Mouse (Mus musculus) limb, embryonic 14.5 days (tissue): ENCODE data around the gene Hs6st1. TPM values are rescaled to one million over a fixed set of nuclear protein-coding genes. Genes with fewer than 3 reads are reported as not detected.

Experiments used
- ATAC-seq: fragments of 200-750 bp; cut with Nextera tagmentation; 2 replicates; pipeline ENCODE4 v1.8.0; 2017; ENCODE audit warnings: low read depth, moderate number of reproducible peaks, moderate TSS enrichment; ENCODE audit not compliant: low FRiP score
- DNase-seq: peaks from one replicate; pipeline ENCODE4 v3.0.0-alpha.2; 2015; ENCODE audit warnings: low spot score
- H3K27ac ChIP-seq: fragments of 300-500 bp; sonication (generic); replicated peaks from 2 replicates; pipeline ENCODE4 v1.5.1; 2014; ENCODE audit warnings: low read depth, mild to moderate bottlenecking, low read length, moderate library complexity, mixed read lengths
- H3K27me3 ChIP-seq: fragments of 300-500 bp; sonication (generic); 2 replicates; pipeline ENCODE4 v1.6.1; 2014; ENCODE audit warnings: low read length, mixed read lengths; ENCODE audit not compliant: control insufficient read depth, insufficient read depth
- H3K36me3 ChIP-seq: fragments of 300-500 bp; sonication (generic); 2 replicates; pipeline ENCODE4 v1.6.1; 2014; ENCODE audit warnings: mild to moderate bottlenecking, low read length, moderate library complexity, mixed read lengths; ENCODE audit not compliant: control insufficient read depth, insufficient read depth
- H3K4me1 ChIP-seq: fragments of 300-500 bp; sonication (generic); 2 replicates; pipeline ENCODE4 v1.6.1; 2014; ENCODE audit warnings: antibody characterized with exemption, low read length, mixed read lengths; ENCODE audit not compliant: control insufficient read depth, insufficient read depth
- H3K4me2 ChIP-seq: fragments of 300-500 bp; sonication (generic); replicated peaks from 2 replicates; pipeline ENCODE4 v1.6.1; 2014; ENCODE audit warnings: low read depth, mild to moderate bottlenecking, low read length, moderate library complexity; ENCODE audit not compliant: severe bottlenecking
- H3K4me3 ChIP-seq: fragments of 300-500 bp; sonication (generic); replicated peaks from 2 replicates; pipeline ENCODE4 v1.5.1; 2014; ENCODE audit warnings: low read length
- H3K9ac ChIP-seq: fragments of 300-500 bp; sonication (generic); 2 replicates; pipeline ENCODE4 v1.6.1; 2014; ENCODE audit warnings: mild to moderate bottlenecking, low read depth, low read length, moderate library complexity; ENCODE audit not compliant: severe bottlenecking
- H3K9me3 ChIP-seq: fragments of 300-500 bp; sonication (generic); 2 replicates; pipeline ENCODE4 v1.6.1; 2016; ENCODE audit warnings: low read length; ENCODE audit not compliant: control insufficient read depth
- POLR2A ChIP-seq: fragments of 200-500 bp; IDR thresholded peaks from 2 replicates; pipeline ENCODE4 v1.8.0; 2012; ENCODE audit warnings: inconsistent platforms, mild to moderate bottlenecking, moderate library complexity, borderline replicate concordance; ENCODE audit not compliant: insufficient read depth, insufficient read length; ENCODE audit errors: extremely low read depth
- WGBS: fragments of 180-500 bp; shearing (Covaris S2); extraction: QIAGEN DNeasy Blood & Tissue Kit; methylation state at CpG from one replicate; pipeline ENCODE4 v1.1.7; 2014; 5-methylcytosine and 5-hydroxymethylcytosine counted together
- polyA plus RNA-seq, 2 experiments: library from polyadenylated mRNA; depleted of rRNA in 1 of 2; stranded (reverse) in 1 of 2; unstranded in 1 of 2; fragments of >200 nt; fragmentation: Nextera tagmentation in 1 of 2; extraction: Ambion mirVana in 1 of 2; gene quantifications; 2 replicates each; pipeline versions ENCODE4 v1.2.1 to v1.2.3; 2012 to 2014

Gene Hs6st1
- polyA plus RNA-seq, 2 experiments: 14.9 to 50.5 TPM

- no peak overlapping the region for H3K4me3 ChIP-seq
- no peak overlapping the region for H3K27ac ChIP-seq
- H3K9ac ChIP-seq: no peak overlapping the region
- TF ChIP-seq POLR2A: no peak
- H3K4me2 ChIP-seq: no peak overlapping the region
- H3K36me3 ChIP-seq: peaks cover 21% of the 10 kb centered on the region
- H3K27me3 ChIP-seq: no peaks in the 10 kb centered on the region
- H3K4me1 ChIP-seq: peaks cover 32% of the 10 kb centered on the region
- peaks cover 3% of the 10 kb centered on the region; the same call in 1 of the 2 replicates for H3K9me3 ChIP-seq
- ATAC-seq (no peak), DNase-seq (no peak)
- WGBS: 93% methylated on average over 5 of the region's 5 CpGs
Measured at GRCm38 (mm10) chr1:36085069-36085468, 16.9 kb downstream of the Hs6st1 start.

GRCm38 (mm10) chr1:36088367-36088766 is 20.2 kb downstream of the Hs6st1 start:
- Histone ChIP-seq H3K4me3 (no peak overlapping the region), H3K9ac (peak overlapping the region; percentile 31; the same call in 1 of the 2 replicates), H3K36me3 (peaks cover 20% of the 10 kb centered on the region), H3K9me3 (peaks cover 3% of the 10 kb centered on the region; the same call in 1 of the 2 replicates), H3K27ac (no peak overlapping the region), H3K4me2 (no peak overlapping the region), H3K4me1 (peaks cover 27% of the 10 kb centered on the region), H3K27me3 (no peaks in the 10 kb centered on the region)
- DNase-seq (peak; percentile 11), ATAC-seq (no peak)
- no peak for TF ChIP-seq POLR2A
- WGBS: 61% methylated on average over 4 of the region's 4 CpGs

GRCm38 (mm10) chr1:36089481-36089880 is 21.3 kb downstream of the Hs6st1 start:
- no peak overlapping the region for H3K9ac ChIP-seq
- ATAC-seq (no peak; the same call in 1 of the 2 replicates), DNase-seq (no peak)
- no peak overlapping the region for H3K4me2 ChIP-seq
- 11% methylated on average over 1 of the region's 1 CpGs for WGBS
- H3K27ac ChIP-seq: no peak overlapping the region
- TF ChIP-seq POLR2A: no peak
- H3K9me3 ChIP-seq: peaks cover 3% of the 10 kb centered on the region; the same call in 1 of the 2 replicates
- H3K27me3 ChIP-seq: no peaks in the 10 kb centered on the region
- no peak overlapping the region for H3K4me3 ChIP-seq
- peaks cover 27% of the 10 kb centered on the region for H3K36me3 ChIP-seq
- peaks cover 27% of the 10 kb centered on the region for H3K4me1 ChIP-seq

- WGBS: 60% methylated on average over 6 of the region's 6 CpGs
- DNase-seq: no peak
- ATAC-seq: no peak
- Histone ChIP-seq H3K36me3 (peaks cover 30% of the 10 kb centered on the region), H3K9ac (no peak overlapping the region), H3K4me2 (no peak overlapping the region), H3K9me3 (peaks cover 3% of the 10 kb centered on the region; the same call in 1 of the 2 replicates), H3K27me3 (no peaks in the 10 kb centered on the region), H3K4me1 (peaks cover 27% of the 10 kb centered on the region), H3K27ac (no peak overlapping the region), H3K4me3 (no peak overlapping the region)
- no peak for TF ChIP-seq POLR2A
Measured at GRCm38 (mm10) chr1:36090011-36090721, 22.0 kb downstream of the Hs6st1 start.

GRCm38 (mm10) chr1:36090722-36091110 is 22.5 kb downstream of the Hs6st1 start:
- Histone ChIP-seq H3K9ac (no peak overlapping the region), H3K27ac (no peak overlapping the region), H3K9me3 (peaks cover 2% of the 10 kb centered on the region; the same call in 1 of the 2 replicates), H3K4me1 (peaks cover 27% of the 10 kb centered on the region), H3K4me3 (no peak overlapping the region), H3K4me2 (no peak overlapping the region), H3K27me3 (no peaks in the 10 kb centered on the region), H3K36me3 (peaks cover 26% of the 10 kb centered on the region)
- DNase-seq (no peak), ATAC-seq (no peak)
- WGBS: 95% methylated on average over 4 of the region's 4 CpGs
- no peak for TF ChIP-seq POLR2A
